Mouse (Mus musculus) MEL (cell line): ENCODE results near the gene Antxr1. TPM values are rescaled to one million over a fixed set of nuclear protein-coding genes. Genes with fewer than 3 reads are reported as not detected.

ENCODE experiments used
- DNase-seq: peaks from one replicate; pipeline ENCODE4 v3.0.0; 2011; ENCODE audit warnings: low read depth, low spot score
- H3K27ac ChIP-seq: 2 replicates; pipeline ENCODE4 v1.5.1; 2012; ENCODE audit warnings: low read depth, mild to moderate bottlenecking, control low read depth, low read length, moderate library complexity; ENCODE audit not compliant: control insufficient read depth
- H3K27me3 ChIP-seq, 2 experiments: fragments of 150-350 bp in 1 of 2; sonication (generic) in 1 of 2; 2 replicates each; pipeline ENCODE4 v1.6.1; 2012; ENCODE audit warnings: low read length in 2 of 2, mild to moderate bottlenecking in 2 of 2, improper control_type of control experiment in 1 of 2, moderate library complexity in 1 of 2; ENCODE audit not compliant: insufficient read depth in 2 of 2, control insufficient read depth in 1 of 2
- H3K36me3 ChIP-seq, 2 experiments: 2 replicates each; pipeline ENCODE4 v1.6.1; 2012 to 2014; ENCODE audit warnings: low read length in 2 of 2, improper control_type of control experiment in 1 of 2, inconsistent platforms in 1 of 2, mild to moderate bottlenecking in 1 of 2; ENCODE audit not compliant: insufficient read depth in 2 of 2, control insufficient read depth in 1 of 2
- H3K4me1 ChIP-seq, 2 experiments: fragments of 150-350 bp in 1 of 2; sonication (generic) in 1 of 2; 2 replicates each; pipeline ENCODE4 v1.6.1; 2012; ENCODE audit warnings: low read length in 2 of 2, improper control_type of control experiment in 1 of 2, mild to moderate bottlenecking in 1 of 2; ENCODE audit not compliant: insufficient read depth in 2 of 2, control insufficient read depth in 1 of 2
- H3K4me3 ChIP-seq, 2 experiments: fragments of 150-350 bp in 1 of 2; sonication (generic) in 1 of 2; 2 replicates each; pipeline ENCODE4 v1.5.1; 2012; ENCODE audit warnings: low read depth in 2 of 2, low read length in 2 of 2, mild to moderate bottlenecking in 2 of 2, moderate library complexity in 2 of 2, control low read depth in 1 of 2, improper control_type of control experiment in 1 of 2; ENCODE audit not compliant: control insufficient read depth in 1 of 2, insufficient read depth in 1 of 2
- H3K79me2 ChIP-seq: 2 replicates; pipeline ENCODE4 v1.6.1; 2012; ENCODE audit warnings: mild to moderate bottlenecking, low read length, moderate library complexity; ENCODE audit not compliant: control insufficient read depth, poor library complexity, insufficient read depth
- H3K9ac ChIP-seq: 2 replicates; pipeline ENCODE4 v1.6.1; 2012; ENCODE audit warnings: low read depth, mild to moderate bottlenecking, control low read depth, low read length, moderate library complexity; ENCODE audit not compliant: control insufficient read depth, poor library complexity, severe bottlenecking
- H3K9me3 ChIP-seq: fragments of 150-350 bp; sonication (generic); replicated peaks from 2 replicates; pipeline ENCODE4 v1.6.1; 2012; ENCODE audit warnings: mild to moderate bottlenecking, low read length, improper control_type of control experiment, moderate library complexity; ENCODE audit not compliant: insufficient read depth
- BHLHE40 ChIP-seq: IDR thresholded peaks from 2 replicates; pipeline ENCODE4 v1.6.1; 2012; ENCODE audit warnings: low read depth, mild to moderate bottlenecking, inconsistent platforms, low read length, improper control_type of control experiment, borderline replicate concordance
- CHD1 ChIP-seq: IDR thresholded peaks from 2 replicates; pipeline ENCODE4 v1.6.1; 2012; ENCODE audit warnings: low read depth, mild to moderate bottlenecking, inconsistent platforms, low read length, improper control_type of control experiment
- CHD2 ChIP-seq: IDR thresholded peaks from 2 replicates; pipeline ENCODE4 v1.6.1; 2011; ENCODE audit warnings: low read length, improper control_type of control experiment
- CTCF ChIP-seq, 3 experiments: IDR thresholded peaks in 2 of 3; conservative IDR thresholded peaks in 1 of 3; 2 replicates each; pipeline ENCODE4 v1.5.1; 2011 to 2012; ENCODE audit warnings: low read length in 3 of 3, low read depth in 2 of 3, mild to moderate bottlenecking in 2 of 3, improper control_type of control experiment in 1 of 3, inconsistent platforms in 1 of 3, mixed read lengths in 1 of 3, moderate library complexity in 1 of 3; ENCODE audit not compliant: control insufficient read depth in 1 of 3, insufficient read depth in 1 of 3, poor library complexity in 1 of 3, severe bottlenecking in 1 of 3
- ELF1 ChIP-seq: IDR thresholded peaks from 2 replicates; pipeline ENCODE4 v1.6.1; 2014; ENCODE audit warnings: low read depth, mild to moderate bottlenecking, inconsistent platforms, low read length, improper control_type of control experiment, moderate library complexity
- EP300 ChIP-seq, 2 experiments: IDR thresholded peaks; 2 replicates each; pipeline ENCODE4 v1.6.1; 2011; ENCODE audit warnings: improper control_type of control experiment in 2 of 2, low read length in 2 of 2, low read depth in 1 of 2, mild to moderate bottlenecking in 1 of 2
- ETS1 ChIP-seq: IDR thresholded peaks from 2 replicates; pipeline ENCODE4 v1.6.1; 2012; ENCODE audit warnings: low read depth, mild to moderate bottlenecking, inconsistent platforms, low read length, improper control_type of control experiment, moderate library complexity
- GABPA ChIP-seq: IDR thresholded peaks from 2 replicates; pipeline ENCODE4 v1.6.1; 2012; ENCODE audit warnings: low read depth, mild to moderate bottlenecking, inconsistent platforms, low read length, improper control_type of control experiment, moderate library complexity
- GATA1 ChIP-seq: IDR thresholded peaks from 2 replicates; pipeline ENCODE4 v1.6.1; 2011; ENCODE audit warnings: low read depth, low read length, improper control_type of control experiment
- KAT2A ChIP-seq: conservative IDR thresholded peaks from 2 replicates; pipeline ENCODE4 v1.6.1; 2012; ENCODE audit warnings: low read depth, low read length, improper control_type of control experiment, inconsistent platforms
- MAFK ChIP-seq: IDR thresholded peaks from 2 replicates; pipeline ENCODE4 v1.6.1; 2011; ENCODE audit warnings: low read depth, mild to moderate bottlenecking, low read length, improper control_type of control experiment, borderline replicate concordance
- MAX ChIP-seq: IDR thresholded peaks from 2 replicates; pipeline ENCODE4 v1.6.1; 2011; ENCODE audit warnings: low read length, improper control_type of control experiment
- MAZ ChIP-seq: IDR thresholded peaks from 2 replicates; pipeline ENCODE4 v1.6.1; 2012; ENCODE audit warnings: low read depth, mild to moderate bottlenecking, inconsistent platforms, low read length, improper control_type of control experiment
- MYC ChIP-seq: IDR thresholded peaks from 2 replicates; pipeline ENCODE4 v1.6.1; 2011; ENCODE audit warnings: low read depth, mild to moderate bottlenecking, low read length, improper control_type of control experiment, moderate library complexity
- NRF1 ChIP-seq: IDR thresholded peaks from 2 replicates; pipeline ENCODE4 v1.6.1; 2014; ENCODE audit warnings: low read depth, mild to moderate bottlenecking, inconsistent platforms, low read length, improper control_type of control experiment, moderate library complexity; ENCODE audit not compliant: poor library complexity, insufficient read depth, severe bottlenecking
- POLR2A ChIP-seq, 2 experiments: IDR thresholded peaks; 2 replicates each; pipeline ENCODE4 v1.6.1; 2011 to 2012; ENCODE audit warnings: low read length in 2 of 2, mild to moderate bottlenecking in 2 of 2, control low read depth in 1 of 2, improper control_type of control experiment in 1 of 2, low read depth in 1 of 2, moderate library complexity in 1 of 2; ENCODE audit not compliant: control insufficient read depth in 1 of 2, insufficient read depth in 1 of 2, poor library complexity in 1 of 2
- POLR2AphosphoS2 ChIP-seq: IDR thresholded peaks from 2 replicates; pipeline ENCODE4 v1.6.1; 2011; ENCODE audit warnings: low read length, improper control_type of control experiment
- POLR2AphosphoS5 ChIP-seq: IDR thresholded peaks from 2 replicates; pipeline ENCODE4 v1.6.1; 2012; ENCODE audit warnings: low read depth, borderline replicate concordance, mild to moderate bottlenecking, inconsistent platforms, low read length, moderate library complexity, mixed read lengths
- RCOR1 ChIP-seq: IDR thresholded peaks from 2 replicates; pipeline ENCODE4 v1.6.1; 2012; ENCODE audit warnings: low read depth, mild to moderate bottlenecking, inconsistent platforms, low read length, improper control_type of control experiment
- SIN3A ChIP-seq: IDR thresholded peaks from 2 replicates; pipeline ENCODE4 v1.6.1; 2012; ENCODE audit warnings: low read length, improper control_type of control experiment, inconsistent platforms
- TBP ChIP-seq: IDR thresholded peaks from 2 replicates; pipeline ENCODE4 v1.8.0; 2011; ENCODE audit warnings: low read depth, low read length, improper control_type of control experiment
- TCF12 ChIP-seq: IDR thresholded peaks from 2 replicates; pipeline ENCODE4 v1.6.1; 2014; ENCODE audit warnings: low read depth, mild to moderate bottlenecking, inconsistent platforms, low read length, improper control_type of control experiment, moderate library complexity
- UBTF ChIP-seq: IDR thresholded peaks from 2 replicates; pipeline ENCODE4 v1.6.1; 2012; ENCODE audit warnings: low read depth, mild to moderate bottlenecking, inconsistent platforms, low read length, improper control_type of control experiment, moderate library complexity, borderline replicate concordance; ENCODE audit not compliant: insufficient read depth
- USF2 ChIP-seq, 2 experiments: IDR thresholded peaks; 2 replicates each; pipeline ENCODE4 v1.6.1; 2011 to 2012; ENCODE audit warnings: improper control_type of control experiment in 2 of 2, low read length in 2 of 2, borderline replicate concordance in 1 of 2, inconsistent platforms in 1 of 2, low read depth in 1 of 2, mild to moderate bottlenecking in 1 of 2; ENCODE audit not compliant: insufficient read depth in 1 of 2
- ZC3H11A ChIP-seq: IDR thresholded peaks from 2 replicates; pipeline ENCODE4 v1.6.1; 2012; ENCODE audit warnings: low read depth, mild to moderate bottlenecking, inconsistent platforms, low read length, improper control_type of control experiment
- ZKSCAN1 ChIP-seq: IDR thresholded peaks from 2 replicates; pipeline ENCODE4 v1.6.1; 2012; ENCODE audit warnings: low read depth, mild to moderate bottlenecking, inconsistent platforms, low read length, improper control_type of control experiment, moderate library complexity
- ZMIZ1 ChIP-seq: IDR thresholded peaks from 2 replicates; pipeline ENCODE4 v1.6.1; 2012; ENCODE audit warnings: low read depth, mild to moderate bottlenecking, inconsistent platforms, low read length, improper control_type of control experiment, moderate library complexity
- ZNF384 ChIP-seq: IDR thresholded peaks from 2 replicates; pipeline ENCODE4 v1.6.1; 2012; ENCODE audit warnings: low read depth, mild to moderate bottlenecking, inconsistent platforms, low read length, improper control_type of control experiment
- polyA plus RNA-seq, 2 experiments: library from polyadenylated mRNA; stranded (reverse) in 1 of 2; unstranded in 1 of 2; fragments of >175 nt in 1 of 2; fragments of >200 nt in 1 of 2; gene quantifications; 2 replicates each; pipeline versions ENCODE4 v1.2.1 to v1.2.4; 2012; ENCODE audit warnings: low replicate concordance in 2 of 2, low read depth in 1 of 2; ENCODE audit not compliant: insufficient read length in 2 of 2, insufficient read depth in 1 of 2, missing spikeins in 1 of 2
- total RNA-seq: library from RNA; depleted of rRNA; stranded (reverse); fragments of 300-350 nt; gene quantifications from 2 replicates; pipeline ENCODE4 v1.2.3, GENCODE M21; 2012

Antxr1 gene
- total and polyA plus RNA-seq, 3 experiments = 0.10 TPM; not detected in 2

- no peaks in the 10 kb centered on the region for H3K9me3 ChIP-seq
- no peak overlapping the region for H3K9ac ChIP-seq
- peaks cover 2 to 7% of the 10 kb centered on the region in 2 experiments for H3K27me3 ChIP-seq
- no peak overlapping the region for H3K4me3 ChIP-seq
- H3K36me3 ChIP-seq = no peaks in the 10 kb centered on the region
- DNase-seq = no peak
- no peak for TF ChIP-seq ETS1
- TF ChIP-seq NRF1 = no peak
- TF ChIP-seq POLR2AphosphoS2 = no peak
- TF ChIP-seq ZKSCAN1 = no peak
- no peak for TF ChIP-seq POLR2AphosphoS5
- TF ChIP-seq MAFK = no peak
- TF ChIP-seq MYC = no peak
- TF ChIP-seq ELF1 = no peak
- no peak for TF ChIP-seq TBP
- TF ChIP-seq CTCF (IDR thresholded peaks at IDR 0.05 in 2 of 3, conservative IDR thresholded peaks at IDR 0.05 in 1 of 3; ENCODE audit: control insufficient read depth in 1 of 3, insufficient read depth in 1 of 3, low read depth in 2 of 3, low read length in 3 of 3, poor library complexity in 1 of 3, severe bottlenecking in 1 of 3) = no peak
- no peak for TF ChIP-seq CHD2
- TF ChIP-seq EP300 (IDR thresholded peaks at IDR 0.05; ENCODE audit: low read depth in 1 of 2, low read length in 2 of 2) = no peak
- no peak for TF ChIP-seq BHLHE40
- TF ChIP-seq UBTF = no peak
- no peak for TF ChIP-seq SIN3A
- TF ChIP-seq CHD1 = no peak
- TF ChIP-seq RCOR1 = no peak
- TF ChIP-seq GATA1 = no peak
- TF ChIP-seq, all 39 proteins: peak for 0
- H3K79me2 ChIP-seq = no peaks in the 10 kb centered on the region
- H3K4me1 ChIP-seq = no peaks in the 10 kb centered on the region
- H3K27ac ChIP-seq = no peak overlapping the region
These were observed 61.8 kb downstream of the Antxr1 start for GRCm38 (mm10) chr6:87273791-87274190.

GRCm38 (mm10) chr6:87273141-87273540 is 62.5 kb downstream of the Antxr1 start:
- H3K4me1 ChIP-seq = no peaks in the 10 kb centered on the region
- no peak overlapping the region for H3K4me3 ChIP-seq
- no peak for DNase-seq
- H3K9ac ChIP-seq = no peak overlapping the region
- H3K27me3 ChIP-seq = peaks cover 5 to 10% of the 10 kb centered on the region in 2 experiments
- H3K9me3 ChIP-seq = no peaks in the 10 kb centered on the region
- H3K27ac ChIP-seq = no peak overlapping the region
- no peaks in the 10 kb centered on the region for H3K79me2 ChIP-seq
- no peaks in the 10 kb centered on the region for H3K36me3 ChIP-seq
- no peak for TF ChIP-seq BHLHE40
- no peak for TF ChIP-seq TCF12
- no peak for TF ChIP-seq TBP
- no peak for TF ChIP-seq ZNF384
- TF ChIP-seq ZC3H11A = no peak
- TF ChIP-seq ELF1 = no peak
- TF ChIP-seq ZMIZ1 = no peak
- no peak for TF ChIP-seq POLR2AphosphoS5
- TF ChIP-seq GABPA = no peak
- TF ChIP-seq UBTF = no peak
- TF ChIP-seq USF2 (IDR thresholded peaks at IDR 0.05; ENCODE audit: borderline replicate concordance in 1 of 2, insufficient read depth in 1 of 2, low read depth in 1 of 2, low read length in 2 of 2) = no peak
- TF ChIP-seq MAZ = no peak
- TF ChIP-seq POLR2AphosphoS2 = no peak
- TF ChIP-seq POLR2A (IDR thresholded peaks at IDR 0.05; ENCODE audit: control insufficient read depth in 1 of 2, insufficient read depth in 1 of 2, low read depth in 1 of 2, low read length in 2 of 2, poor library complexity in 1 of 2) = no peak
- TF ChIP-seq KAT2A = no peak
- TF ChIP-seq MAFK = no peak
- TF ChIP-seq MAX = no peak
